Mouse (Mus musculus) bone marrow, adult 2 months (tissue): ENCODE results near the gene Stum.

ENCODE experiments used
- CTCF ChIP-seq: fragments of 200-500 bp; IDR thresholded peaks from 2 replicates; pipeline ENCODE4 v1.5.1; 2011; ENCODE audit warnings: low read length, control low read depth; ENCODE audit not compliant: control insufficient read depth, insufficient read depth
- POLR2A ChIP-seq: fragments of 200-500 bp; IDR thresholded peaks from 2 replicates; pipeline ENCODE4 v1.6.1; 2011; ENCODE audit warnings: low read depth, mild to moderate bottlenecking, control low read depth, low read length, borderline replicate concordance; ENCODE audit not compliant: control insufficient read depth

GRCm38 (mm10) chr1:180458680-180459079 lies 24.6 kb downstream of the Stum start:
- TF ChIP-seq CTCF = no peak
- no peak for TF ChIP-seq POLR2A
